Mouse (Mus musculus) kidney, embryonic 16.5 days (tissue): ENCODE results near the gene Fam53b. TPM values are rescaled to one million over a fixed set of nuclear protein-coding genes. Genes with fewer than 3 reads are reported as not detected.

ENCODE experiments used
- ATAC-seq: fragments of 200-750 bp; cut with Nextera tagmentation; 2 replicates; pipeline ENCODE4 v1.8.0; 2017; ENCODE audit warnings: moderate TSS enrichment; ENCODE audit not compliant: low FRiP score, low TSS enrichment
- H3K27ac ChIP-seq: fragments of 300-500 bp; sonication (generic); 2 replicates; pipeline ENCODE4 v1.5.1; 2014; ENCODE audit warnings: low read length
- H3K27me3 ChIP-seq: fragments of 300-500 bp; sonication (generic); 2 replicates; pipeline ENCODE4 v1.6.1; 2014; ENCODE audit warnings: low read length, control low read depth, mixed read lengths; ENCODE audit not compliant: insufficient read depth
- H3K36me3 ChIP-seq: fragments of 300-500 bp; sonication (generic); 2 replicates; pipeline ENCODE4 v1.6.1; 2014; ENCODE audit warnings: low read length, control low read depth, mixed read lengths; ENCODE audit not compliant: insufficient read depth
- H3K4me1 ChIP-seq: fragments of 300-500 bp; sonication (generic); 2 replicates; pipeline ENCODE4 v1.6.1; 2014; ENCODE audit warnings: low read length, control low read depth, mixed read lengths; ENCODE audit not compliant: insufficient read depth
- H3K4me2 ChIP-seq: fragments of 300-500 bp; sonication (generic); replicated peaks from 2 replicates; pipeline ENCODE4 v1.6.1; 2014; ENCODE audit warnings: low read depth, low read length
- H3K4me3 ChIP-seq: fragments of 300-500 bp; sonication (generic); 2 replicates; pipeline ENCODE4 v1.5.1; 2014; ENCODE audit warnings: mild to moderate bottlenecking, low read length
- H3K9ac ChIP-seq: fragments of 300-500 bp; sonication (generic); replicated peaks from 2 replicates; pipeline ENCODE4 v1.6.1; 2014; ENCODE audit warnings: low read length
- H3K9me3 ChIP-seq: fragments of 300-500 bp; sonication (generic); 2 replicates; pipeline ENCODE4 v1.6.1; 2016; ENCODE audit warnings: low read length, control low read depth
- WGBS: fragments of 180-500 bp; shearing (Covaris S2); extraction: QIAGEN DNeasy Blood & Tissue Kit; methylation state at CpG from one replicate; pipeline ENCODE4 v1.1.7; 2014; 5-methylcytosine and 5-hydroxymethylcytosine counted together
- polyA plus RNA-seq: library from polyadenylated mRNA; unstranded; fragments of >200 nt; fragmentation: Nextera tagmentation; extraction: Ambion mirVana; gene quantifications from 2 replicates; pipeline ENCODE4 v1.2.1, GENCODE M21; 2015

Fam53b gene
- 22.5 and 23.3 TPM in 2 replicates for polyA plus RNA-seq

DNA sequence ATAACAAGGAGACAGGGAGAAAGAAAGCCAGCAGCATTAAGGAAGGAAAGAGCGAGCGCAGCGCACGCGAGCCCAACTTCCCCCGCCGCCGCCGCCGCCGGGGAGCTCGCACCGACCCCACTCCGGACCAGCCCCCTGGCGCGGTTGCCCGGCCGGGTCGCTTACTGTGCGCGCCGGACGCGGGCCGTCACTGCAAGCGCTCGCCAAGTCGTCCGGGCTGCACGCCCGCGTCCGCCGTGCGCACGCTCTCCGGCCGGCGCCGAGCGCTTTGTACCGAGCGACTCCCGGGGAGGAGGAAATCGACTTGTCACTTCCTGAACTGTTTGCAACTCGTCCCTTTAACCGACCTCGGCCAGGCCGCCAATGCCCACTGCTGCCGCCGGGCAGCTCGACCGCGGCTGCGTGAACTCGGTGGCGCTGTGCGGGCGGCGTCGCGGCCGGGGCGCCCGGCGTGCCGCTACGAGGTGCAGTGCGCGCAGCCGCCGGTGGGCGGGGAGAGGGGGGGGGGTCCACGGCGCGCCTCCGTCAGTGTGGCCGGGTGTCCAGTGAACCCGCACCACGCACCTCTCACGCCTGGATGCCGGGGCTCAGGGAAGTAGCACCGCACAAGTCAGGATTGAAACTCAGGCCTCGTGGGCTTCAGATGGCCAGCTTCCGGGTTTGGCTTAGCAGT lies at the start of gene Fam53b:
Gene Fam53b, minus strand, starts transcription at position 471 of the 673 bp plus-strand sequence.
- 0 out of 2 replicates have a peak, but pooled peaks cover 3% of the 10 kb centered on the region for H3K36me3 ChIP-seq
- peaks cover 40% of the 10 kb centered on the region for H3K4me1 ChIP-seq
- peak; percentile 64 for ATAC-seq
- H3K9ac ChIP-seq: peak within 1 kb of the TSS; percentile 90
- H3K27ac ChIP-seq: peak within 1 kb of the TSS; percentile 95
- peak within 1 kb of the TSS; percentile 85 for H3K4me2 ChIP-seq
- H3K4me3 ChIP-seq: peak within 1 kb of the TSS; percentile 73
- no peaks in the 10 kb centered on the region for H3K27me3 ChIP-seq
- WGBS: under 1% methylated on average over 82 of the region's 85 CpGs
- H3K9me3 ChIP-seq: no peaks in the 10 kb centered on the region

DNA sequence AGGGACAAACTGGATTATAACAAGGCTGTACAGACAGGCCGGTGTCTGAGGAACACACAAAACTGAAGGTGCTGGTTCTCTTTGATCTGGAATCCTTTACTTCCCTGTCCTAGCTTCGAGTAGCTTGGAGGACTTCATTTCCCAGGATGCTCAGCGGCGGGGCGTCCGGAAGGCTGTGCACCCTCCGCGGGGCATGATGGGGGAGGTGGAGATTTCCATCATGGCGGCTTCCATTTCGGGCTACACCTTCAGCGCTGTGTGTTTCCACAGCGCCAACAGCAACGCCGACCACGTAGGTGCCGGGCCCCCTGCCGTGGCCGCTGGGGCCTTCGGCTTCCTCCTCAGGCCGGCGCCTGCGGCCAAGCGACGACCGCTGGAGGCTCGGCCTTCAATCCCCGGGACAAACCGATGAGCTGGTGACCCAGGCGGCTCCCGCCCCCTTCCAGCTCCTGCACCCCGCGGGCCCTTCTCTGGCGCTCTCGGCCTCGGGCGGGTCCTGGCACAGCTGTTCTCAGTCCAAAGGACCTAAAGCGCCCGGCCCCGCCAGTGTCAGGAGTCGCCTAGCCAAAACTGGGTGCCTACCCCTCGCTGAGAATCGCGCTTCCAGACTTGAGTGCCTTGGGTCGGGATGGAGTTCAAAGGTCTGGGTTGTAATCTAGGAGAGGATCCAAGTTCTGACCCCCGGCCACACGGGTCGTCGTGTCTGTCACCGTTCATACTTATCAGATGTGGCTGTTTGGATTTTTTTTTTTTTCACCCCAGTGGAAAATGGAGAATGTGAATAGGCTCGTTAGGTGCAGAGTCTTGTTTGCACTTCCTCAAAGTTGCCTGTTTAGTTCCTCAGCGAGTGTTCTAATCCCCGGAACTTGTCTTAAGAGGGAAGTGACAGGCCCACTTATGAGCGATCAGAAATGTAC lies 45.6 kb upstream of the Fam53b start, which contains the start of gene Abraxas2:
Gene Abraxas2, plus strand, starts transcription at position 184 of the 917 bp plus-strand sequence.
- ATAC-seq: peak; percentile 94
- Histone ChIP-seq H3K9me3 (no peaks in the 10 kb centered on the region), H3K36me3 (no peaks in the 10 kb centered on the region), H3K9ac (peak within 1 kb of the TSS; percentile 97), H3K27ac (peak within 1 kb of the TSS; percentile 82), H3K4me3 (peak within 1 kb of the TSS; percentile 99), H3K4me2 (peak within 1 kb of the TSS; percentile 68), H3K27me3 (no peaks in the 10 kb centered on the region), H3K4me1 (peaks cover 11% of the 10 kb centered on the region)
- under 1% methylated on average over 53 of the region's 53 CpGs for WGBS

DNA sequence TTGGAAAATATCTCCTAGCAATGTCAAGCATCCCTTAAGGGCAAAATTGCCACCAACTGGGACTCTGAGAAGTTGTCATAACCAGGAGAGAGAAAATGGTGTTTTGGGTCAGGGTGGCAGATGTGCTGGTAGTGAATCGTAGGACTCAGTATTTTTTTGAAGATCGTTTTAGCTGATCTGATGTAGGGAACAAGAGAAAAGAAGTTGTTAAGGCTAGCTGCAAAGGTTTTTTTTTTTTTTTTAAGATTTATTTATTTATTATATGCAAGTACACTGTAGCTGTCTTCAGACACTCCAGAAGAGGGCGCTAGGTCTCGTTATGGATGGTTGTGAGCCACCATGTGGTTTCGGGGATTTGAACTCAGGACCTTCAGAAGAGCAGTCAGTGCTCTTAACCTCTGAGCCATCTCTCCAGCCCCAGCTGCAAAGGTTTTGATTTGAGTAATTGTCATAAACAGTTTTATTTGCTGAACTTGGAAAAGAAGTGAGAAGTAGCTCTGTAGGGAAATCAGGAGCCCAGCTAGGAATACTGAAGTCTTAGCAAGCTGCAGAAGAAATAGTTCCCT lies 44.4 kb upstream of the Fam53b start:
- Histone ChIP-seq H3K4me2 (no peak overlapping the region), H3K36me3 (no peaks in the 10 kb centered on the region), H3K27me3 (no peaks in the 10 kb centered on the region), H3K9ac (no peak overlapping the region), H3K9me3 (no peaks in the 10 kb centered on the region), H3K4me1 (peaks cover 11% of the 10 kb centered on the region), H3K27ac (no peak overlapping the region), H3K4me3 (no peak overlapping the region)
- no peak for ATAC-seq
- 69% methylated on average over 5 of the region's 5 CpGs for WGBS

DNA sequence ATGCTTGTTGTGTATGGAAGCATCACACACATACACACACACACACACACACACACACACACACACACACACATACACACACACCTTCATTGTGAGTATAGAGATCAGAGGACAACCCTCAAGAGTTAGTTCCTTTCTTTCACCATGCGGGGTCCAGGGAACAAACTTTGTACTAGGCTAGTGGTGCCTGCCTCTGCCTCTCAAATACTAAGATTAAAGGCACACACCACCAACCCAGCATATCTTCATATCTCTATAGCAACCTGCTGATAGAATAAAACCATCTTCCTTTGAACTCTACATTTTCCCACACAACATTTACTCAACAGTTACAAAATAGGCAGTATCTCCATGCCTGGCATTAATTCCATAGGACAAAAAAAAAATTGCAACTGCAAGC lies 42.4 kb upstream of the Fam53b start:
- no peak overlapping the region for H3K4me3 ChIP-seq
- H3K4me2 ChIP-seq: no peak overlapping the region
- H3K9ac ChIP-seq: no peak overlapping the region
- H3K27ac ChIP-seq: no peak overlapping the region
- no peaks in the 10 kb centered on the region for H3K27me3 ChIP-seq
- peaks cover 19% of the 10 kb centered on the region for H3K4me1 ChIP-seq
- no peak for ATAC-seq
- no peaks in the 10 kb centered on the region for H3K36me3 ChIP-seq
- 86% methylated on average over 1 of the region's 1 CpGs for WGBS
- no peaks in the 10 kb centered on the region for H3K9me3 ChIP-seq

DNA sequence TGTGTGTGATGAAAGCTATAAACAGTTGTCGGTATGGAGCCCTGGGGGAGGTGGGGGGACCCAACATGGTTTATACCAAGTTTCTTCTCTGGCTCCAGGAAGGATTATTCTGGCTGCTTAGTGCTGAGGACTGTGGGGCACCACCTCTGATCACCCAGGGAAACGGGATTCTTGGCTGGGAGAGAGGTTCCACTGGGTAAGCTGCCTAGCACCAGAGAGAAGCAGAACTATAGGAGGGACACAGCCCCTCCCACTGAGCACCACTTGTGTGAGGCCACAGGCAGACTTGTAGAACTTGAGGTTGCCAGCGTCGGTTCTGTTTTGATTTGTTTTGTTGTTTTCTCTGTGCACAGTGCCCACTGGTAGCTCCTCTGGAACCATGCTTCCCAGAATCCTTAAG lies 40.3 kb upstream of the Fam53b start:
- Histone ChIP-seq H3K36me3 (peaks cover 7% of the 10 kb centered on the region; the same call in 1 of the 2 replicates), H3K4me2 (no peak overlapping the region), H3K4me3 (no peak overlapping the region), H3K9me3 (no peaks in the 10 kb centered on the region), H3K27ac (no peak overlapping the region), H3K27me3 (no peaks in the 10 kb centered on the region), H3K4me1 (peaks cover 11% of the 10 kb centered on the region), H3K9ac (no peak overlapping the region)
- 80% methylated on average over 4 of the region's 4 CpGs for WGBS
- ATAC-seq: no peak

DNA sequence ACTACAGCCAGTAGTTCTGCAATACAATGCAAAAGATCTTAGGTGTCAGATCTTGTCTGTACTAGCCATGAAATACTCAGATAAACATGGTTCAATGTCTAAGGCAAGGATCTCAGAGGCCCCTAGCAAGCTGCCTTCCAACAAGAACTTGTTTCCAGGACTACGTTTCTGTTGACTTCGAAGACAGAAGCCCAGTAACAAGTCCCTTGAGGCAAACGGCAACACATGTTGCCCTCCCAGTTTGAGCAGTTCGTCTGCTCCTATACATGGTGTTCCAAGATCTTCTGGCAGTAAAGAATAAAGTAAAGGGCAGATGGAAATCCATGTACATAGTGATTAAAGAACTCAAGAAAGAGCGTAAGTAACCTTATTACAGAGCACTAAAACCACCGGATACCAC lies 39.7 kb upstream of the Fam53b start:
- H3K4me3 ChIP-seq: no peak overlapping the region
- no peak overlapping the region for H3K9ac ChIP-seq
- H3K4me2 ChIP-seq: no peak overlapping the region
- ATAC-seq: no peak
- peaks cover 11% of the 10 kb centered on the region for H3K4me1 ChIP-seq
- H3K36me3 ChIP-seq: peaks cover 12% of the 10 kb centered on the region; the same call in 1 of the 2 replicates
- WGBS: 78% methylated on average over 6 of the region's 6 CpGs
- H3K27ac ChIP-seq: no peak overlapping the region
- H3K27me3 ChIP-seq: no peaks in the 10 kb centered on the region
- H3K9me3 ChIP-seq: no peaks in the 10 kb centered on the region

DNA sequence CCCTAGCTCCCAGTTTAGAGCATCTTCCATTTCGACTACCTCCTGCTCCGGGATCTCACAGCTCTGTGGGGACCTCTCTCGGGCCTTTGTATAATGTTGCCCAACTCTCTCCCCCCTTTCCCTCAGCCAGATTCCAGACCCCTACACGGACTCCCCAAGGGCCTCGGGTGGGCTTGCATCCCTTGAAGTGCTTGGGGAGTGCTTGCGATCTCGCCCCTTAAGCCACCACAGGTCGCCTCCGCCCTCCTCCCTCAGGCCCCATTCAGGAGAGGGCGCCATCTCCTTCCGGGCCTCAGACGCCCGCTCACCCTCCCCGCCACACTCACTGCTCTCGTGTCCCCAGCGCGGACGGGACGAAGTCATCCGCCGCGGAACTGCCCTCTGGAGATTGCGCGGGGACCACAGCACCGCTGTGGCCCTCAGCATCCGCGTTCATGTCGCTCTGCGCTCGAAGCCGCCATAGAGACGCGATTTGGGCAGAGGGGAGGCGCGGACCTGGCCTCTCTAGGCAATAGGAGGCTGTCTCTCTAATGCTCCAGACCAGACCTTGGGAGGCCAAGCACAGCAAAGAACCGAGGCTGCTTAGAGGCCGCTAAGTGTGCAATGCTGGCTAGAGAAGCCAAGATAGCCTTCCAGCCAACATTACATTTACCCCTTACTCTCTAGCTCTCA lies 38.6 kb upstream of the Fam53b start, which contains the start of gene Eef1akmt2:
Gene Eef1akmt2, minus strand, starts transcription at position 501 of the 672 bp plus-strand sequence.
- peak; percentile 97 for ATAC-seq
- WGBS: under 1% methylated on average over 36 of the region's 37 CpGs
- peaks cover 11% of the 10 kb centered on the region for H3K4me1 ChIP-seq
- H3K27me3 ChIP-seq: no peaks in the 10 kb centered on the region
- no peaks in the 10 kb centered on the region for H3K9me3 ChIP-seq
- peaks cover 20% of the 10 kb centered on the region for H3K36me3 ChIP-seq
- H3K4me3 ChIP-seq: peak within 1 kb of the TSS; percentile 89
- H3K27ac ChIP-seq: peak within 1 kb of the TSS; percentile 99
- peak within 1 kb of the TSS; percentile 98 for H3K9ac ChIP-seq
- H3K4me2 ChIP-seq: peak within 1 kb of the TSS; percentile 65

DNA sequence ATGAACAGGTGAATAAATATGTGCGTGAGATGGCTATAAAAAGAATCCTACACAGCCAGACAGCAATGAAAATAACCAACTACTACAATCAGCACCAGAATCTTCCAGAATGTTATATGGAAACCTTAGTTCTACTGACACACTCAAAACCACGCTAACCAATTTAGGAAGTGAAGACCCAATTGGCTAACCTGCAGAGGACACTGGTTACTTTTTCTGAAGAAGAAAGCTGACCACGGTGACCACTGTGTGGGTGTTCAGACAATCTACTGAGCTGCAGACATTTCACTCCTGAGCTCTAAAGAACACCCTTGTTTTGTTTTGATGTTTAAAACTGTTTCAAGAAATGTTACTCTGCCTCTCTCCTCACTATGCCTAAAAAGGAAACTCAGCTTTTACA lies 29.5 kb upstream of the Fam53b start:
- Histone ChIP-seq H3K9ac (no peak overlapping the region), H3K27me3 (no peaks in the 10 kb centered on the region), H3K4me2 (no peak overlapping the region), H3K27ac (no peak overlapping the region), H3K9me3 (no peaks in the 10 kb centered on the region), H3K4me1 (no peaks in the 10 kb centered on the region), H3K4me3 (no peak overlapping the region), H3K36me3 (peaks cover 10% of the 10 kb centered on the region)
- WGBS: 93% methylated on average over 3 of the region's 3 CpGs
- no peak for ATAC-seq

DNA sequence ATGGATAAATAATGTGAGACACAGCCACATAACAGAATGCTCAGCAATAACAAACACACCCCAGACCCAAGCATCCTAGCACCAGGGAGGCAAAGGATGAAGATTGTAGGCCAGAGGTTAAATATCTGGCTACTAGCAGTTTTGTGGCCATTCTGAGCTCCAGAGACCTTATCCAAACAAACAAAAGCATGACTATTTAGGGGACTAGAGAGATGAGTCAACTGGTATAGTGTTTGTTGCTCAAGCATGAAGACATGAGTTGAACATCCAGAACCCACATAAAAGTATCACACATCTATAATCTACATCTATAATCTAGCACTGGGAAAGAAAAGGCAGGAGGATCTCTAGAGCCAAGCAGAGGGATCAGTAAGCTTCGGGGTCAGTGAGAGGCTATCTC lies 28.8 kb upstream of the Fam53b start:
- Histone ChIP-seq H3K27me3 (no peaks in the 10 kb centered on the region), H3K9ac (no peak overlapping the region), H3K4me1 (no peaks in the 10 kb centered on the region), H3K9me3 (no peaks in the 10 kb centered on the region), H3K36me3 (0 out of 2 replicates have a peak, but pooled peaks cover 3% of the 10 kb centered on the region), H3K4me3 (no peak overlapping the region), H3K27ac (no peak overlapping the region), H3K4me2 (no peak overlapping the region)
- WGBS: 87% methylated on average over 1 of the region's 1 CpGs
- no peak for ATAC-seq
